Mouse (Mus musculus) heart, embryonic 13.5 days (tissue): ENCODE measurements around the gene H2-T24. TPM values are rescaled to one million over a fixed set of nuclear protein-coding genes. Genes with fewer than 3 reads are reported as not detected.
"Not testable (repeated sequence)": the region's sequence is repeated elsewhere in the genome, so short reads cannot be mapped to it uniquely, and the experiment has no call there.

Source experiments
- ATAC-seq: fragments of 200-750 bp; cut with Nextera tagmentation; 2 replicates; pipeline ENCODE4 v1.8.0; 2017; ENCODE audit warnings: moderate TSS enrichment; ENCODE audit not compliant: insufficient number of reproducible peaks, low FRiP score, low TSS enrichment; ENCODE audit errors: extremely low read depth
- H3K27ac ChIP-seq: fragments of 300-500 bp; sonication (generic); replicated peaks from 2 replicates; pipeline ENCODE4 v1.5.1; 2015; ENCODE audit warnings: moderate library complexity, mild to moderate bottlenecking, inconsistent platforms
- H3K27me3 ChIP-seq: fragments of 300-500 bp; sonication (generic); replicated peaks from 2 replicates; pipeline ENCODE4 v1.6.1; 2015; ENCODE audit warnings: mild to moderate bottlenecking, inconsistent platforms
- H3K36me3 ChIP-seq: fragments of 300-500 bp; sonication (generic); 2 replicates; pipeline ENCODE4 v1.6.1; 2015; ENCODE audit warnings: mild to moderate bottlenecking, inconsistent platforms
- H3K4me1 ChIP-seq: fragments of 300-500 bp; sonication (generic); 2 replicates; pipeline ENCODE4 v1.6.1; 2015; ENCODE audit warnings: inconsistent platforms
- H3K4me2 ChIP-seq: fragments of 300-500 bp; sonication (generic); 2 replicates; pipeline ENCODE4 v1.6.1; 2015; ENCODE audit warnings: inconsistent platforms, mild to moderate bottlenecking, moderate library complexity
- H3K4me3 ChIP-seq: fragments of 300-500 bp; sonication (generic); 2 replicates; pipeline ENCODE4 v1.5.1; 2015; ENCODE audit warnings: moderate library complexity, mild to moderate bottlenecking, inconsistent platforms
- H3K9ac ChIP-seq: fragments of 300-500 bp; sonication (generic); 2 replicates; pipeline ENCODE4 v1.6.1; 2015; ENCODE audit warnings: inconsistent platforms, mild to moderate bottlenecking, moderate library complexity
- H3K9me3 ChIP-seq: fragments of 300-500 bp; sonication (generic); 2 replicates; pipeline ENCODE4 v1.6.1; 2016; ENCODE audit warnings: inconsistent platforms
- WGBS: fragments of 180-500 bp; shearing (Covaris S2); methylation state at CpG from one replicate; pipeline ENCODE4 v1.1.7; 2015; ENCODE audit warnings: mixed read lengths; 5-methylcytosine and 5-hydroxymethylcytosine counted together
- polyA plus RNA-seq: library from polyadenylated mRNA; unstranded; fragments of >200 nt; fragmentation: Nextera tagmentation; extraction: Ambion mirVana; gene quantifications from 2 replicates; pipeline ENCODE4 v1.2.1, GENCODE M21; 2015

Gene H2-T24
- polyA plus RNA-seq, 1 experiment from 2014 or later = 2.4 TPM

DNA sequence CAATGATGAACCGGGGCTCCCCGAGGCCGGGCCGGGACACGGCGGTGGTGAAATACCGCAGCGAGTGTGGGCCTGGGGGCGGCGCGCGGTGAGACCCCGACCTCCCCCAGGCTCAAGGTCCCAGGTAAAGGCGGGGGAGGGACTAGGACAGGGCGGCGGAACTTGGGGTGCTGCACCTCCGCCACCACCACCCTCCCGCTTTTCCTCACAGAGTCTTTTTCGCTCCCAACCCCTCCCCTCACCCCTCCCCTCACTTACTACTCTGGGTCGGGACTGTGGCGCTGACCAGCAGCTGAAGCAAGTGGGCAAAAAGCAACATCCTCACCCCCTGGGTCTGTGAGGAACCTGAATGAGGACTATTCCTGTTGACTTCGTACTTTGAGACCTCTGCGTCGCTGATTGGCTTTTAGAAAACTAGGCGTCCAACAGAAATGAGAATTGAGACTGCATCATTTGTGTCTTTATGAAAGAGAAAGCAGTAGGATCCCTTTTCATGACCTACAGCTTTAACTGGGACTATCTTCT is 12.1 kb upstream of the H2-T24 start, which contains the start of gene H2-T23:
TSS of gene H2-T23 (minus strand) at position 505 of the 525 bp plus-strand sequence.
- not testable (repeated sequence) for H3K4me1 ChIP-seq, H3K9me3 ChIP-seq, H3K27ac ChIP-seq, H3K36me3 ChIP-seq
- Histone ChIP-seq H3K27me3 (peaks cover 12% of the 10 kb centered on the region), H3K4me2 (peak within 1 kb of the TSS; percentile 97), H3K4me3 (peak within 1 kb of the TSS; percentile 62), H3K9ac (peak within 1 kb of the TSS; percentile 76)
- 2% methylated on average over 25 of the region's 25 CpGs for WGBS
- 0 out of 2 replicates have a peak, but pooled peaks have one; percentile 38 for ATAC-seq

GRCm38 (mm10) chr17:36031583-36032331 is 11.4 kb upstream of the H2-T24 start:
- H3K27ac ChIP-seq, H3K4me1 ChIP-seq, H3K9me3 ChIP-seq, H3K36me3 ChIP-seq: not testable (repeated sequence)
- ATAC-seq = peak; percentile 7; the same call in 1 of the 2 replicates
- H3K4me3 ChIP-seq = peak overlapping the region; percentile 62
- H3K27me3 ChIP-seq = peaks cover 12% of the 10 kb centered on the region
- peak overlapping the region; percentile 97 for H3K4me2 ChIP-seq
- 4% methylated on average over 40 of the region's 40 CpGs for WGBS
- peak overlapping the region; percentile 76 for H3K9ac ChIP-seq

DNA sequence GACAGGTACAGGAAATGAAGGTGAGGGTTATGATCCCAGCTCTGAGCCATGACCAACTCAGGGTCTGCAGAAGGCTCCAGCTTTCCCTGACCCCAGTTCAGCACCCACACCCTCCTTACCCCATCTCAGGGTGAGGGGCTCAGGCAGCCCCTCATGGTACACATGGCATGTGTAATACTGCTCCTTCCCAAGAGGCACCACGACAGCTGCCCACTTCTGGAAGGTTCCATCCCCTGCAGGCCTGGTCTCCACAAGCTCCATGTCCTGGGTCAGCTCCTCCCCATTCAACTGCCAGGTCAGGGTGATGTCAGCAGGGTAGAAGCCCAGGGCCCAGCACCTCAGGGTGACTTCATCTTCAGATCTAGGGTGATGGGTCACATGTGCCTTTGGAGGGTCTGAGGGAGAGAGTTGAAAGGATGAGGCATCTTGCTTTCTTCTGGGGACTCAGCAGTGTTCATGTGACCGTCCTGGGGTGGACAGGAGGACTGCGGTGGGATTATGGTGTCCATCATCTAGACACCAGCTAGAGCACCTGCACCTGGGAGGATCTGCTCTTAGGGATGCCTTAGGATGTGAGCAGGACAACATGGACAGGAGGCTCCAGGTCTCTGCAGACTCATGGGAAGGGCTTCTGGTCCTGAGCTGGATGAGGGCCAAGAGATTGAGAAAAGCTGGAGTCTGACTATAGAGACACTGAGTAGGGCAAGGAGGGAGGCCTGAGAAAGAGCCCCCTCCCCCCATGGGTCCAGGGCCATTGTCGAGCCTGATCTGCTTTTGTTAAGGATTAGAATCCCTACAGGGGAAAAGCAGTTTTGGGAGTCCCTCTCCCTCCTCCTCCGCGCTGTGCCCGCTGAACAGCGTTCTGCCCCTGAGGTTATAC is 10.6 kb upstream of the H2-T24 start:
- H3K9me3 ChIP-seq, H3K4me1 ChIP-seq, ATAC-seq, H3K27ac ChIP-seq, H3K9ac ChIP-seq, H3K36me3 ChIP-seq: not testable (repeated sequence)
- WGBS = 56% methylated on average over 7 of the region's 8 CpGs
- peak overlapping the region; percentile 97 for H3K4me2 ChIP-seq
- peaks cover 12% of the 10 kb centered on the region for H3K27me3 ChIP-seq
- H3K4me3 ChIP-seq = peak overlapping the region; percentile 62

DNA sequence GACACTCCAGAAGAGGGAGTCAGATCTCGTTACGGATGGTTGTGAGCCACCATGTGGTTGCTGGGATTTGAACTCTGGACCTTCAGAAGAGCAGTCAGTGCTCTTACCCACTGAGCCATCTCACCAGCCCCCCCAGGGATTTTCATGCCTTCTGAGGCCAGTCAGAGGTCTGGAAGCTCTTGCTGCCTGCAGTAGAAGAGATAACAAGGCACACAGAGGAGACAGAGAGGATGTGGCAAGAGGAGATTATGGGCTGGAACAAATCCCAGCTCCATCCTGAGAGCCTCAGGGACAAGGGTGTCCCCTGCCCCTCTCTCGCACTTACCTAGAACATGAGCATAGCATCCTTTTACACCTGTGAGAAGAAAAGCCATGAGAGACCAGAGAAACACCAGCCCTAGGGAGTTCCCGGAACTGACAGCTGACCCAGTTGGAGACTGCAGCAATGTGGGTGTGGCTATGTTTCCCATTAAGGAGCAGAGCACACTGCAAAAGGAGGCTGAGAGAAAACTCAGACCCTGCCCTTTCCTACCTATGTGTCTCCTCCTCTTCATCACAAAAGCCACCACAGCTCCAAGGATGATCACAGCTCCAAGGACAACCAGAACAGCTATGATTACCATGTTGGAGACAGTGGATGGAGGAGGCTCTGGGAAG is 9.8 kb upstream of the H2-T24 start:
- H3K9ac ChIP-seq, H3K36me3 ChIP-seq, H3K4me3 ChIP-seq, H3K27ac ChIP-seq, H3K9me3 ChIP-seq, H3K4me1 ChIP-seq: not testable (repeated sequence)
- peak; percentile 20; the same call in 1 of the 2 replicates for ATAC-seq
- WGBS = 69% methylated on average over 4 of the region's 4 CpGs
- Histone ChIP-seq H3K27me3 (peaks cover 12% of the 10 kb centered on the region), H3K4me2 (peak overlapping the region; percentile 24; the same call in 1 of the 2 replicates)

DNA sequence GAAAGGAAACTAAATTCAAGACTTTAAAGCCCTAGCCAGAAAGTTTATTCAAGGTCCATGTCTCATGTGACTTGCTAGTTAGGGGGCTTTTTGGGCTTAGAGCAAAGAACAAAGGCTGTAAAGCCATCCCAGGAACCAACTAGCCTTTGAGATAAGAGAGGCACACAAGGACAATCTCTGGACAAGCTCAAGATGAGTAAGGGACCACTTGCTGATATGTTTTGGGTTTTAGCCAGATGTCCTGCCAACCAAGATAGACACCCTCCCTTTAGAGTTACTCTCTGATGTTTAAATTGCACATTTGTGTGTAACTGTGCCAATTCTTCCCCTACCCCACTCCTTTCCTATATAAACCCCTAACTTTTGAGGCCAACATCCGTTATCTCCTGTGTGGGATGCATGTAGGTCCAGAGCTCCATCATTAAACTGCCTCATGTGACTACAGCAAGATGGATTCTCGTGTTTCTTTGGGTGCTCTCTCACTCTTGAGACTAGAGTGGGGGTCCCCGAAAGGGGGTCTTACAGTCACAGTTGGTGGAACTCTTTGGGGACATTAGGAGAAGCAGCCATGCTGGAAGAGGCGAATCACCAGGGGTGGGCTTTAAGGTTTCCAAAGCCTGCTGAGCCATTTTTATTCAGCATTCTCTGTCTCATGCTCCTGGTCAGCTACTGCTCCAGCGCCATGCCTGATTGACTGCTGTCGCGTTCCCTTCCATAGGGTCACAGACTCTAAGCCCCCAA is 8.7 kb upstream of the H2-T24 start:
- no peak overlapping the region for H3K9ac ChIP-seq
- WGBS = 84% methylated on average over 7 of the region's 7 CpGs
- peaks cover 7% of the 10 kb centered on the region for H3K4me1 ChIP-seq
- no peaks in the 10 kb centered on the region for H3K9me3 ChIP-seq
- H3K4me3 ChIP-seq = no peak overlapping the region
- peaks cover 12% of the 10 kb centered on the region for H3K27me3 ChIP-seq
- no peaks in the 10 kb centered on the region for H3K36me3 ChIP-seq
- H3K27ac ChIP-seq = no peak overlapping the region
- no peak for ATAC-seq
- H3K4me2 ChIP-seq = no peak overlapping the region

GRCm38 (mm10) chr17:36027663-36028062 is 7.3 kb upstream of the H2-T24 start:
- peaks cover 19% of the 10 kb centered on the region for H3K4me1 ChIP-seq
- peaks cover 11% of the 10 kb centered on the region for H3K27me3 ChIP-seq
- 89% methylated on average over 4 of the region's 4 CpGs for WGBS
- no peaks in the 10 kb centered on the region for H3K9me3 ChIP-seq
- H3K36me3 ChIP-seq = no peaks in the 10 kb centered on the region
- no peak for ATAC-seq
- H3K4me2 ChIP-seq = no peak overlapping the region
- no peak overlapping the region for H3K4me3 ChIP-seq
- no peak overlapping the region for H3K9ac ChIP-seq
- no peak overlapping the region for H3K27ac ChIP-seq

DNA sequence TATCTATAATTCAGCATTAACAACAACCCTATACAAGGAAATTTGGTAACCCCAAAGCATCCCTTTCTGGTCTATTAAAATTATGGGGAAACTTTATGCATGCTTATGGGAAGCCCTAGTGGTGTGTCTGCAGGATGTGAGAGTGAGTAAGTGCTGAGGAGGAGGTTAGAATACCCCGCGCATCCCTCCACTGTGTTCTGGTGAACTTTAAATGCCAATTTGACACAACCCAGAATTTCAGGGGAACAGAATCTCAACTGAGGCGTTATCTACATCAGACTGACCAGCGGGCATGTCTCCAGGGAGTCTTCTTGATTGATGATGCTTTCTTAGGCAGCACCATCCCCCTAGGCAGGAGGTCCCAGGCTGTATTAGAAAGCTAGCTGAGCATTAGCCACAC is 5.5 kb upstream of the H2-T24 start:
- Histone ChIP-seq H3K27me3 (peaks cover under 1% of the 10 kb centered on the region; the same call in 1 of the 2 replicates), H3K36me3 (no peaks in the 10 kb centered on the region), H3K4me2 (no peak overlapping the region), H3K27ac (no peak overlapping the region), H3K4me3 (no peak overlapping the region), H3K9me3 (no peaks in the 10 kb centered on the region), H3K4me1 (peaks cover 17% of the 10 kb centered on the region), H3K9ac (no peak overlapping the region)
- WGBS = 48% methylated on average over 4 of the region's 4 CpGs
- ATAC-seq = no peak

DNA sequence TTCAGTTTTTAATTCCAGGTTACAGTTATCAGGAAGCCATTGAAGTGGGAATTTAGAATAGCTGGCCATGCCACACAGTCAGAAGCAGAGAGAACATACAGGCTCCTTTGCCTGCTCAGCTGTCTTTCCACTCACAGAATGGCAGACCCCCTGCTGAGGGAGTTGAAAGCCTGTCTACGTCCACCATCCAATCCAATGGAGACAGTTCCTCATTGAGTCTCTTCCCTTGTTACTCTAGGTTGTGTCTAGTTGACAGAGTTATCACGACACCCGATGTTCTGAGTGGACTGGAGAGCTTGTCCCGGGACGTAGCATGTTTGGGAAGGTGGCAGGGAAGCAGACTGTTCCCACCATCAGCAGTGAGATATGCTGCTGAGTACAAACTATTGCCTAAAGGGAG is 4.8 kb upstream of the H2-T24 start:
- H3K9ac ChIP-seq = no peak overlapping the region
- H3K36me3 ChIP-seq = no peaks in the 10 kb centered on the region
- no peak overlapping the region for H3K4me3 ChIP-seq
- no peak overlapping the region for H3K27ac ChIP-seq
- WGBS = 40% methylated on average over 5 of the region's 5 CpGs
- H3K4me1 ChIP-seq = peaks cover 17% of the 10 kb centered on the region
- no peaks in the 10 kb centered on the region for H3K27me3 ChIP-seq
- no peak overlapping the region for H3K4me2 ChIP-seq
- no peaks in the 10 kb centered on the region for H3K9me3 ChIP-seq
- no peak for ATAC-seq

- H3K4me2 ChIP-seq = 0 out of 2 replicates have a peak overlapping the region, but pooled peaks have one; percentile 20
- H3K36me3 ChIP-seq = no peaks in the 10 kb centered on the region
- H3K4me3 ChIP-seq = no peak overlapping the region
- no peaks in the 10 kb centered on the region for H3K9me3 ChIP-seq
- no peak for ATAC-seq
- peak overlapping the region; percentile 6; the same call in 1 of the 2 replicates for H3K27ac ChIP-seq
- peaks cover 17% of the 10 kb centered on the region for H3K4me1 ChIP-seq
- 54% methylated on average over 9 of the region's 9 CpGs for WGBS
- H3K9ac ChIP-seq = no peak overlapping the region
- no peaks in the 10 kb centered on the region for H3K27me3 ChIP-seq
Observed at GRCm38 (mm10) chr17:36023710-36024654, 3.6 kb upstream of the H2-T24 start.

- WGBS = 84% methylated on average over 6 of the region's 6 CpGs
- no peak overlapping the region for H3K9ac ChIP-seq
- no peaks in the 10 kb centered on the region for H3K9me3 ChIP-seq
- no peak for ATAC-seq
- H3K4me1 ChIP-seq = peaks cover 15% of the 10 kb centered on the region
- H3K27me3 ChIP-seq = no peaks in the 10 kb centered on the region
- H3K4me2 ChIP-seq = no peak overlapping the region
- no peak overlapping the region for H3K27ac ChIP-seq
- H3K4me3 ChIP-seq = no peak overlapping the region
- no peaks in the 10 kb centered on the region for H3K36me3 ChIP-seq
Observed at GRCm38 (mm10) chr17:36022922-36023321, 2.6 kb upstream of the H2-T24 start.
